Mouse (Mus musculus): Measurements from ENCODE around the gene Rspo1. TPM values are rescaled to one million over a fixed set of nuclear protein-coding genes. Genes with fewer than 3 reads are reported as not detected.

Gene Rspo1
- total and polyA plus RNA-seq, 2 experiments from 2014 or later = 1.9 to 2.4 TPM

DNA sequence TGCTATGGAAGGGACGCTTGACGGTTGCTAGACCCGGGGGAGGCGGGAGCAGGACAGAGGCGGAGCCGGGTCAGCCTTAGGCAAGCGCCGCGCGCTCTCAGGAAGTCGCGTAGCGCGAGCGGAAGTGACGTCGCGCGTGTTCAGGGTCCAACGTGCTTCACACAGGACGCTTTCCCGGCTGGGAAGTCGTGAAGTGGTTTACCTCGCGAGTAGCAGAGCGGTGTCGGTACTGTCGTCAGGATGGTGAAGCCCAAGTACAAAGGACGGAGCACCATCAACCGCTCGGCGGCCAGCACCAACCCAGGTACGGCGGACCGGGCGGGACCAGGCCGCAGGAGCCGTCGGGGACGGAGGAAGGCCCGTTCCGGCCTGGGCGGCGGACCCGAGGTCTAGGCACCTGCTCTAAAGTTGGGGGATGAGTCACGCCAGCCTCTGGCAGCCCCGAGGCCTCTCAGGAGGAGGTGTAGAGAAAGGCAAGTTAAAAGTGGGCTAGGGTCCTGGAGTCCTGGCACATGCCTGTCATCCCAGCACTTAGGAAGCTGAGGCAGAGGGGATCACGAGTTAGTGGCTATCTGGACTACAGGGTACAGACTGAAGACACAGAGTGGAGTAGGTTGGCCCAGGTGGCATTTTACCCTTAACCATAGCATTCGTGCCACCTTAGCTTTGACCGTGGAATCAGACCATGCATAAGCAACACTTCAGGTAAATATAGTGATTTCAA is 43.8 kb downstream of the Rspo1 start:
- H3K4me2 ChIP-seq (ENCODE audit: low read depth) = peak overlapping the region; percentile 85
- peak; percentile 100 for ATAC-seq

DNA sequence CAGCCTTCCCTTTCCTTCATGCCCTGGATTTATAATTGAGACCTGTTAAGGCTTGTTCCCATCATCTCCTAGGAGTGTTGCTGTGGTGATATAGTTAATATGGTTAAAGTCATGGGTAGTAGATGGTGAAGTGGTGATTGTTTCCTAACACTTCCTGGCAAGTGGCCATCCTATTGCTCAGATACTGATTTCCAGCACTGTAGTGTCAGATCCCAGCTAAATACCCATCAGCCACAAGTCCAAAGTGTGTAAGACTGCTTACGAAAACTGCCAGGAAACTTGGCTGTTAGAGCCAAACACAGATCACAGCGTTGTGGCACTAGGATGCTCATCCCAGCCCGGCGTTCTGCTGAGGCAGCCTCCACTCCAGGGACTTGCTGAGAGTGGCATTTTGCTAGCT is 48.1 kb downstream of the Rspo1 start:
- TF ChIP-seq CTCF (IDR thresholded peaks at IDR 0.05; ENCODE audit: low read depth) = no peak
- DNase-seq (no peak), ATAC-seq (no peak)
- Histone ChIP-seq H3K9me3 (ENCODE audit: low read length) (no peaks in the 10 kb centered on the region), H3K27ac (ENCODE audit: low read depth, low read length) (no peak overlapping the region), H3K4me3 (ENCODE audit: low read depth, low read length) (no peak overlapping the region), H3K36me3 (ENCODE audit: insufficient read depth) (peaks cover 25% of the 10 kb centered on the region), H3K4me2 (ENCODE audit: low read depth) (no peak overlapping the region), H3K4me1 (ENCODE audit: insufficient read depth) (peaks cover 12% of the 10 kb centered on the region; the same call in 1 of the 2 replicates), H3K27me3 (ENCODE audit: insufficient read depth, low read length) (no peaks in the 10 kb centered on the region), H3K9ac (no peak overlapping the region)
- WGBS = 78% methylated on average over 4 of the region's 4 CpGs

More for the DNA sequence above, 43.8 kb downstream of the Rspo1 start:
- no peaks in the 10 kb centered on the region for H3K9me3 ChIP-seq (ENCODE audit: low read length)
- WGBS = under 1% methylated on average over 50 of the region's 50 CpGs
- H3K4me3 ChIP-seq (ENCODE audit: low read depth, low read length) = peak overlapping the region; percentile 96
- H3K4me1 ChIP-seq (ENCODE audit: insufficient read depth) = peaks cover 12% of the 10 kb centered on the region; the same call in 1 of the 2 replicates
- no peaks in the 10 kb centered on the region for H3K27me3 ChIP-seq (ENCODE audit: insufficient read depth, low read length)
- no peaks in the 10 kb centered on the region for H3K36me3 ChIP-seq (ENCODE audit: insufficient read depth)
- TF ChIP-seq CTCF (IDR thresholded peaks at IDR 0.05; ENCODE audit: low read depth) = no peak
- DNase-seq = peak; percentile 95
- H3K27ac ChIP-seq (ENCODE audit: low read depth, low read length) = peak overlapping the region; percentile 73
- H3K9ac ChIP-seq = peak overlapping the region; percentile 79

DNA sequence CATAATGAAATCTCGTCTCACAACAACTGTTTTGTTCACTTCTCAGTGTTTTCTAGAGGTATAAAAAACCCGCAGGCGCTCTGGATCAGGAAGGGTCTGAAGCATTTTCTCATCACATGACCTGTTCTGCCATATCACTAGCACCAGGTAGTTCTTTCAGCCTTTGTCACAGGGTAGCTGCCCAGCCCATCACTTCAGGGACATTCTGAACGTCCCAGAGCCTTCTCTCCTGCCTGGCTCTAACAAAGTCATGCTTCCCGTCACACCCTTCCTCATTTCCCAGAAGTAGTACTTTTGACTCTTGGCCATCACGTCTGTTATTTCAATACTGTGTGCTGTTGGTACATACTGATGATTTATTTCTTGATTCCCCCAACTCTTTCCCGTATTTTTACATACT is 58.2 kb downstream of the Rspo1 start:
- H3K9me3 ChIP-seq (ENCODE audit: low read length) = no peaks in the 10 kb centered on the region
- WGBS = 88% methylated on average over 7 of the region's 7 CpGs
- no peak for TF ChIP-seq CTCF (IDR thresholded peaks at IDR 0.05; ENCODE audit: low read depth)
- DNase-seq (no peak), ATAC-seq (no peak)
- no peak overlapping the region for H3K4me2 ChIP-seq (ENCODE audit: low read depth)
- H3K36me3 ChIP-seq (ENCODE audit: insufficient read depth) = peaks cover 80% of the 10 kb centered on the region
- H3K4me3 ChIP-seq (ENCODE audit: low read depth, low read length) = no peak overlapping the region
- no peaks in the 10 kb centered on the region for H3K4me1 ChIP-seq (ENCODE audit: insufficient read depth)
- no peaks in the 10 kb centered on the region for H3K27me3 ChIP-seq (ENCODE audit: insufficient read depth, low read length)
- no peak overlapping the region for H3K9ac ChIP-seq
- no peak overlapping the region for H3K27ac ChIP-seq (ENCODE audit: low read depth, low read length)

DNA sequence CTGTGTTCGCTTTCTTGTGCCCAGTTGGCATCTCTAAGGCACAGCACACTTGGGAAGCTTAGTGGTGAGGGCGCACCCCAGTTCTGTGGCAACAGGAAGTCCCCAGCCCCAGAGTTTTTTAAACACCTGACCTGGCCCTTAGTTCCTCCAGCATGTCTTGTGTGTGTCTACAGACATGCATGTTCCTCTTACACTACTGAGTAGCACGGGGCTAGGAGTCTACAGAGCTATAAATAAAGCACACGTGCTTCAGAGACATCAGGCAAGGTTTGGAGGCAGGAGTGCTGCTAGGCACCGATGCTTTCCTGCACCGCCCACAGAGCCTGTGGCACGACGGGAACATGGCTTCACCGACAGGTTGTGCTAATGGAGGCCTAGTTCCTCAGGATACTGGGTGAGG is 69.2 kb downstream of the Rspo1 start:
- H3K9ac ChIP-seq = no peak overlapping the region
- ATAC-seq = no peak

DNA sequence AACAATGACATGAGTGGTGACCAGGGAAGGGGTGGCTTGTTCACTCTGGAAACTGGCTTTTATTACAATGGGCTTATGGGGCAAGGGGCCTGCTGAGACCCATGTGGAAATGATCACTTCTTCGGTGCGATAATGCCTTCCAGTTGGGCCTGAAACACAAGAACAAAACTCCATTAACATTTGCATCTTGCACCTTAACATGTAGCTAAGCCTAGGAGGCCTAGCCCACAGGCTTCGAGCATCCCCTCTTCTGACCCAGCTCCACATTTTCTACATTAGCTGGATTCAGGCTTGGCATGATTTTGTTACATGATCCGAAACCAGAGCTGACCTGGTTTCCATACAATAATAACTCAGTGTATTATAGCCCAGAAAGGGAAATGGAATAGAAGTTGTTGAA is 70.2 kb downstream of the Rspo1 start:
- Histone ChIP-seq H3K4me2 (ENCODE audit: low read depth) (no peak overlapping the region), H3K9me3 (ENCODE audit: low read length) (no peaks in the 10 kb centered on the region), H3K9ac (no peak overlapping the region), H3K4me3 (ENCODE audit: low read depth, low read length) (no peak overlapping the region), H3K36me3 (ENCODE audit: insufficient read depth) (peaks cover 46% of the 10 kb centered on the region), H3K27ac (ENCODE audit: low read depth, low read length) (no peak overlapping the region), H3K4me1 (ENCODE audit: insufficient read depth) (no peaks in the 10 kb centered on the region), H3K27me3 (ENCODE audit: insufficient read depth, low read length) (no peaks in the 10 kb centered on the region)
- TF ChIP-seq CTCF (IDR thresholded peaks at IDR 0.05; ENCODE audit: low read depth) = no peak
- no peak for DNase-seq
- ATAC-seq = no peak
- 92% methylated on average over 4 of the region's 4 CpGs for WGBS

More for the DNA sequence above, 69.2 kb downstream of the Rspo1 start:
- 93% methylated on average over 9 of the region's 9 CpGs for WGBS
- Histone ChIP-seq H3K9me3 (ENCODE audit: low read length) (no peaks in the 10 kb centered on the region), H3K4me1 (ENCODE audit: insufficient read depth) (no peaks in the 10 kb centered on the region), H3K27me3 (ENCODE audit: insufficient read depth, low read length) (no peaks in the 10 kb centered on the region), H3K27ac (ENCODE audit: low read depth, low read length) (no peak overlapping the region), H3K36me3 (ENCODE audit: insufficient read depth) (peaks cover 54% of the 10 kb centered on the region), H3K4me2 (ENCODE audit: low read depth) (no peak overlapping the region), H3K4me3 (ENCODE audit: low read depth, low read length) (no peak overlapping the region)
- no peak for TF ChIP-seq CTCF (IDR thresholded peaks at IDR 0.05; ENCODE audit: low read depth)
- no peak for DNase-seq

DNA sequence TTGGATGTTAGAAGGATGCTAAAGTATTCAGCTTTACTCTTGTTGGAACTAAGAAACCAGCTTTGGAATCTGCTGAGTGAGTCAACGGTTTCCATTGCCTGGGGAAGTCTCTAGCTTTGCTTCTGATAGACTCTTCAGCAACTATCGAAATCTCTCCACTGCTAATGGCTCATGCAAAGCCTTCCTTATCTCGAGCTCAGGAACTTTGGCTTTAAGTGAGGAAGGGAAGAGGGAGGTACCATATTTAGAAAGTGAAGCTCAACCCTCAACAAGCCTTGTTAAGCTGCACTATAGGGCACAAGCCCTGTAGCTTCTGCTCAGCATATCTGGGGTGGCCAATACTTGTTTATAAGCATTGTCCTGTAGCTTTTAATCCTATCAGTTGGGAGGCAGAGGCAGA is 71.0 kb downstream of the Rspo1 start:
- DNase-seq (no peak), ATAC-seq (no peak)
- H3K9ac ChIP-seq = no peak overlapping the region
- no peak overlapping the region for H3K4me3 ChIP-seq (ENCODE audit: low read depth, low read length)
- H3K36me3 ChIP-seq (ENCODE audit: insufficient read depth) = peaks cover 38% of the 10 kb centered on the region
- no peak overlapping the region for H3K4me2 ChIP-seq (ENCODE audit: low read depth)
- no peak for TF ChIP-seq CTCF (IDR thresholded peaks at IDR 0.05; ENCODE audit: low read depth)
- WGBS = 58% methylated on average over 3 of the region's 3 CpGs
- H3K27me3 ChIP-seq (ENCODE audit: insufficient read depth, low read length) = no peaks in the 10 kb centered on the region
- no peaks in the 10 kb centered on the region for H3K9me3 ChIP-seq (ENCODE audit: low read length)
- no peak overlapping the region for H3K27ac ChIP-seq (ENCODE audit: low read depth, low read length)
- no peaks in the 10 kb centered on the region for H3K4me1 ChIP-seq (ENCODE audit: insufficient read depth)

DNA sequence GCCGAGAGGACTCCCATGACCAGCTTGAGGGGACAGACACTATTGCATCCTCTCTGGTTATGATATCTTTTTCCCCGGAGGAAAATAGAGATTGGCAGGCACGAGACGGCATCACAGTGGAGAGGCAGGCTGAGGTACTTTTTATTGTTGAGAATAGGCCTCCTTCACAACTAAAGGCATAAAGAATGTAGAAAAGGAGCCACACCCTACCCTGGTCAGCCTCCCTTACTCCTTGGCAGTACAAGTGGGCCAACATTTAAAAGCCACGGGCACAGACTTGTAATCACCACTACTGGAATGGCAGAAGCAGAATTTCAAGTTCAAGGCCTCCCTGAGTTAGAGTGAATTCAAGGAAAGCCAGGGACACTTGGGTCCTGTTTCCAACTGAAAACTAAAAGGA is 71.8 kb downstream of the Rspo1 start:
- TF ChIP-seq CTCF (IDR thresholded peaks at IDR 0.05; ENCODE audit: low read depth) = no peak
- no peak overlapping the region for H3K4me2 ChIP-seq (ENCODE audit: low read depth)
- ATAC-seq = no peak
- no peak overlapping the region for H3K27ac ChIP-seq (ENCODE audit: low read depth, low read length)
- no peaks in the 10 kb centered on the region for H3K27me3 ChIP-seq (ENCODE audit: insufficient read depth, low read length)
- no peak for DNase-seq
- H3K36me3 ChIP-seq (ENCODE audit: insufficient read depth) = peaks cover 32% of the 10 kb centered on the region
- 56% methylated on average over 5 of the region's 5 CpGs for WGBS
- no peaks in the 10 kb centered on the region for H3K9me3 ChIP-seq (ENCODE audit: low read length)
- H3K4me1 ChIP-seq (ENCODE audit: insufficient read depth) = no peaks in the 10 kb centered on the region
- no peak overlapping the region for H3K9ac ChIP-seq
- no peak overlapping the region for H3K4me3 ChIP-seq (ENCODE audit: low read depth, low read length)

Other genes with a start within 250 kb of the Rspo1 start
- 17.9 and 21.7 TPM in 2 replicates for gene Inpp5b, start 244.6 kb upstream of the Rspo1 start, total RNA-seq (2014; rRNA removed)
- 8.0 and 11.2 TPM in 2 replicates for gene Inpp5b, start 244.6 kb upstream of the Rspo1 start, polyA plus RNA-seq (2015; fragmentation: Nextera tagmentation; extraction: Ambion mirVana)
- 12.1 and 15.6 TPM in 2 replicates for gene Mtf1, start 184.3 kb upstream of the Rspo1 start, total RNA-seq (2014; rRNA removed)
- gene Mtf1, start 184.3 kb upstream of the Rspo1 start, polyA plus RNA-seq (2015; fragmentation: Nextera tagmentation; extraction: Ambion mirVana) = 24.4 and 30.7 TPM in 2 replicates
- 81.7 and 82.2 TPM in 2 replicates for gene Yrdc, start 135.8 kb upstream of the Rspo1 start, total RNA-seq (2014; rRNA removed)
- 67.3 and 70.5 TPM in 2 replicates for gene Yrdc, start 135.8 kb upstream of the Rspo1 start, polyA plus RNA-seq (2015; fragmentation: Nextera tagmentation; extraction: Ambion mirVana)
- 144 and 167 TPM in 2 replicates for gene 1110065P20Rik, start 135.2 kb upstream of the Rspo1 start, total RNA-seq (2014; rRNA removed)
- gene 1110065P20Rik, start 135.2 kb upstream of the Rspo1 start, polyA plus RNA-seq (2015; fragmentation: Nextera tagmentation; extraction: Ambion mirVana) = 141 and 162 TPM in 2 replicates
- 35.7 and 41.7 TPM in 2 replicates for gene Maneal, start 124.3 kb upstream of the Rspo1 start, total RNA-seq (2014; rRNA removed)
- gene Maneal, start 124.3 kb upstream of the Rspo1 start, polyA plus RNA-seq (2015; fragmentation: Nextera tagmentation; extraction: Ambion mirVana) = 8.4 and 9.4 TPM in 2 replicates
- 9.6 and 10.2 TPM in 2 replicates for gene Epha10, start 105.5 kb upstream of the Rspo1 start, total RNA-seq (2014; rRNA removed)
- 2.0 and 4.0 TPM in 2 replicates for gene Epha10, start 105.5 kb upstream of the Rspo1 start, polyA plus RNA-seq (2015; fragmentation: Nextera tagmentation; extraction: Ambion mirVana)
- 12.4 and 36.1 TPM in 2 replicates for gene 9930104L06Rik, start 49.4 kb upstream of the Rspo1 start, total RNA-seq (2014; rRNA removed)
- 6.0 and 8.7 TPM in 2 replicates for gene 9930104L06Rik, start 49.4 kb upstream of the Rspo1 start, polyA plus RNA-seq (2015; fragmentation: Nextera tagmentation; extraction: Ambion mirVana)
- gene Cdca8, start 47.1 kb upstream of the Rspo1 start, total RNA-seq (2014; rRNA removed) = 7.3 and 10.1 TPM in 2 replicates
- gene Cdca8, start 47.1 kb upstream of the Rspo1 start, polyA plus RNA-seq (2015; fragmentation: Nextera tagmentation; extraction: Ambion mirVana) = 16.8 and 21.2 TPM in 2 replicates
- 63.7 and 68.5 TPM in 2 replicates for gene Gnl2, start 30.2 kb downstream of the Rspo1 start, total RNA-seq (2014; rRNA removed)
- gene Gnl2, start 30.2 kb downstream of the Rspo1 start, polyA plus RNA-seq (2015; fragmentation: Nextera tagmentation; extraction: Ambion mirVana) = 82.3 and 84.0 TPM in 2 replicates
- 1.9 and 2.4 TPM in 2 replicates for gene Dnali1, start 79.3 kb downstream of the Rspo1 start, total RNA-seq (2014; rRNA removed)
- gene Dnali1, start 79.3 kb downstream of the Rspo1 start, polyA plus RNA-seq (2015; fragmentation: Nextera tagmentation; extraction: Ambion mirVana) = 1.3 and 1.9 TPM in 2 replicates
- 30.7 and 46.6 TPM in 2 replicates for gene Snip1, start 80.2 kb downstream of the Rspo1 start, total RNA-seq (2014; rRNA removed)
- 18.0 and 18.8 TPM in 2 replicates for gene Snip1, start 80.2 kb downstream of the Rspo1 start, polyA plus RNA-seq (2015; fragmentation: Nextera tagmentation; extraction: Ambion mirVana)
- gene Meaf6, start 98.7 kb downstream of the Rspo1 start, total RNA-seq (2014; rRNA removed) = 112 and 129 TPM in 2 replicates
- 134 and 153 TPM in 2 replicates for gene Meaf6, start 98.7 kb downstream of the Rspo1 start, polyA plus RNA-seq (2015; fragmentation: Nextera tagmentation; extraction: Ambion mirVana)
- gene Zc3h12a, start 141.4 kb downstream of the Rspo1 start, total RNA-seq (2014; rRNA removed) = not detected in 2 replicates
- 0.05 and 0.07 TPM in 2 replicates for gene Zc3h12a, start 141.4 kb downstream of the Rspo1 start, polyA plus RNA-seq (2015; fragmentation: Nextera tagmentation; extraction: Ambion mirVana)